Mouse (Mus musculus) left cerebral cortex, adult 11 months (tissue): ENCODE data around the gene Prrg4.
A peak's percentile ranks its signal among the peaks of the same experiment; 100 is the strongest.
"Not testable (repeated sequence)": the region's sequence is repeated elsewhere in the genome, so short reads cannot be mapped to it uniquely, and the experiment has no call there.

ENCODE experiments used
- DNase-seq: peaks from one replicate; pipeline ENCODE4 v3.0.0; 2022; ENCODE audit warnings: low spot score

The Prrg4 gene

DNA sequence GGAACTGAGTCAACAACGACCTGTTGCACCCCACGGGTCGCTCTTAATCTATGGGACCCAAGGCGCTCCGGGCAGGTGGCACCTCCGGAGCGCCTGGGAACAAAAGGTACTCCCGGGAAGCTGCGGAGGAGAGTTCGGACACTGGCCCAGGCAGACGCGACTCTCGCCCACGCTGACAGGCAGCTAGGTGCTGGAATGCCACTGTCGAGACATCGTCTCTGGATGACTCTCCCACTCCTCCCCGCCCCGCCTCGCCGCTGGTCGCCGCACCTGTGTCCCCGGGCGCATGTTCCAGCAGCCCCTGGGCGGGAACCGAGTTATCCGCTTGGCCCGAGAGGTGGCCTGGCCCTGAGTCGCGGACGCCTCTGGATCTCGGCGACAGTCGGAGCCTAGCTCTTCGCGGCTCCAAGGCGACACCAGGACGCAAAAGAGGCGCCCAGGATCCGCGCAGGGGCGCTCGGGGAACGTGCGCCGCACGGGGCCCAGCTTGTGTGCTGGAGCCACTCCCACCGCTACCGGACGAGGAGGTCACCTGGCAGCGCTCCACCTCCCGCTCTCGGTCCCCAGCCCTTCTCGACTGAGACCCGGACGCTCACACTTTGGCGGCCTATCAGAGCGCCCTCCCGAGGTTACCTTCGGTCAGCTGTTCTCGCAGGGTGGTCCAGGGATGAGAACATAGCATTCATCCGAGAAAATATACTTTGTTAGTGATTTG is at the start of gene Prrg4:
TSS of gene Prrg4 (minus strand) at position 601 of the 715 bp plus-strand sequence.
- DNase-seq: no peak

DNA sequence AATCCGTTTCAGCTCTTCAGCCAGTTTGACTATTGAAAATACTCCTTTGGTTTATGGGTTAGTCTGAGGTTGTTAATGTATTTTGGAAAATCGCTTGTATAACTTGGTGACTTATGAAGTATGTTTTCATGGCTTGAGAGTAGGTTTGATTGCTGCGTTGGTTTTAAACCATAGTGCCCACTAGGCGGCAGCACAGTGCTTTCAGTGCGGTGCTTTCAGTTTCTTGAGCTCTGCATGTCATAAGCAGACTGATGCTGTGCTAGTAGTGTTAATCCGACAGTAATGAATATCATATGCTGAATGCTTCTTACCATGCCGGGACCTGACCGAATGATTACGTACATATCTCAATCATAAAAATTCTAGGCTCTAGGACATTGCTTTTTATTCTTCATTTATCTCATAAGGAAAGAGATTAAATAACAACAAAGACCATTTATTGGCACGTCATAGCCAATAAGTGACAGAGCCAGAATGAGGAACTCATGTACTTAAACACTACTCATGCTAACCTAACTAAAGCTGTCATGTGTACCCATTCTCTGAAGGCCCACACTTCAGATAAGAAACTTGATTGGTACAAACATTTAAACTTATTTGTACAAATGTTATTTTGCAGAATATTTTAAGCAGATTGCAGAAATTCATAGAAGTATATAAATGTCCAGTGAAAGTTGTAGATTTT is 38.3 kb upstream of the Prrg4 start:
- peak; percentile 58 for DNase-seq

- DNase-seq: not testable (repeated sequence)
Observed at GRCm38 (mm10) chr2:104887331-104887730, 37.7 kb upstream of the Prrg4 start.

- DNase-seq: no peak
Observed at GRCm38 (mm10) chr2:104886109-104886508, 36.4 kb upstream of the Prrg4 start.

GRCm38 (mm10) chr2:104878794-104879193 is 29.1 kb upstream of the Prrg4 start:
- DNase-seq: no peak

- DNase-seq: no peak
Observed at GRCm38 (mm10) chr2:104869101-104869500, 19.4 kb upstream of the Prrg4 start.

DNA sequence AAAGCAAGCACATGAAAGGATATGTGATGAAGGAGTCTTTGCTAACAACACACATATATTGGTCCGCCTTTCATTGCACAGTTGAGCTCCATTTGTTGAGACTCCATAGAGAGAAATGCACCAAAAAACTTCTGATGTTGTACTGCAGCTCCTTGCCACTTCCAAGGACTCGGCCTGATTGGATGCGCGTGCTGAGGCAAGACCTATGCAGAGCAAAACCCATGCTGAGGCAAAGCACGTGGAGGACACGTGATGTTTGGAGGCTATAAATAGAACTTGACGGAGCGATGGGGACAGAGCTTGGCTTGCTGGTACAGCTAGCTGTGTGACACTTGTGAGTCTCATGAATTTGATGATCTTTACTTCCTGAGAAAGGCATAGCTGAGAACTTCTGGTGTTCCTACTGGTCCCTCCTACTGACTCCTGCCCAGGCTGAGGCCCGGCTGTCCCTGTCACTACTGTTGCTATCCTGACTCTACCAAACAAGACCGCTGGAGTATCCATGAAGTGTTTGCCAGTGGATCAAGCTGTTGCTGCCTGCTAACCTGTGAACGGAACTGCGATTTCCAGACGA is 17.7 kb upstream of the Prrg4 start, which contains the start of gene Ccdc73:
TSS of gene Ccdc73 (plus strand) at position 524 of the 574 bp plus-strand sequence.
- DNase-seq: no peak

- no peak for DNase-seq
Observed at GRCm38 (mm10) chr2:104864176-104864860, 14.6 kb upstream of the Prrg4 start.

DNA sequence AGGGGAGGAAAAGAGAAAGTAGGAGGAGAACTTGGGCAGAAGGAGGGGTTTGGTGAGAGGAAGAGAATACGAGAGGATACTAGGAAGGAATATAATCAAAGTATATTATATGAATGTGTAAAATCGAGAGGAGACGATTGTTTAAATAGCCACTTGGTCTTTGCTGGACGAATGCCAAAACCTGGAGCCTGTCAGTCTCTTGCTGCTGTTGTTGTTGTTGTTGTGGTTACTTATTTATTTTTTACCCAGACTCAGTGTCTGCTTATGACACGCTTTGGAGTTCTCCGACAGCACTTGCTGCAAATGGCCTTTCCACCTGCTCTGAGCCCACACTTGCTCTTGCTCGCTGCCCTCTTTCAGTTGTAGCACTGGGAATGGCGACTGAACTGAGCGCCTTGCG is 10.8 kb upstream of the Prrg4 start:
- no peak for DNase-seq

DNA sequence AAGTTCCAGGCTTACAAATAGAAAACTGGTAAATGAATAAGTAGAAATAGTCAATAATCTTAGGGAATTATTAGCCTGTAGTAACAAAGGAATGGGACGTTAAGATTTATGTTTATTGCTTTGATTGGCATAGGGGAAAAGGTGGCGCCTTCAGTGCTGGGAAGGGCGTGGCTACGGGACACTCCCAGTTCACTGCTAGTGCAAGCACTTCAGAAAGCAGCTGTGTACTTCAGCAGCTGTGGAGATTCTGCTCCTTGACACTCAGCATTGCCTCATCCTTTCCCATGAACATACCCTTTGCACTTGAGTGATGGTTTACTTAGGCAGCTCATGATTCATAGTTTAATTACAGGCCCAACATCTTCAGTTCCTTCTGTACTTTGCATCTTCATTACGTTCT is 9.4 kb upstream of the Prrg4 start:
- DNase-seq: no peak

- DNase-seq: not testable (repeated sequence)
Observed at GRCm38 (mm10) chr2:104858083-104858482, 8.4 kb upstream of the Prrg4 start.

DNA sequence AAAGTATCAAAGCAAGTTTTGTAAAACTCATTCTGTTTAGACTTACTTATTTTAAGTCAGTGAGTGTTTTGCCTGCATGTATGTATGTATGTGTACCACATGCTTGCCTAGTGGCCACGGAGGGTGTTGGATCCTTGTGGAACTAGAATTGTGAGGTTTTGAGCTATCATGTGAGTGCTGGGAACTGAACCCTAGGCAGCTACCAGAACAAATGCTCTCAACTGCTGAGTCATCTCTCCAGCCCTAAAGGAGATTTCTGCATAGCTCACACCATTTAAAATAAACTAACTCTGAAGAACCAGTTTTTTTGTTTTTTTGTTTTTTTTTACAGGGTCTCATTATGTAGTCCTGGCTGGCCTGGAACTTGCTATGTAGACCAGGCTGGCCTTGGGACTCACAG is 6.5 kb upstream of the Prrg4 start:
- no peak for DNase-seq

DNA sequence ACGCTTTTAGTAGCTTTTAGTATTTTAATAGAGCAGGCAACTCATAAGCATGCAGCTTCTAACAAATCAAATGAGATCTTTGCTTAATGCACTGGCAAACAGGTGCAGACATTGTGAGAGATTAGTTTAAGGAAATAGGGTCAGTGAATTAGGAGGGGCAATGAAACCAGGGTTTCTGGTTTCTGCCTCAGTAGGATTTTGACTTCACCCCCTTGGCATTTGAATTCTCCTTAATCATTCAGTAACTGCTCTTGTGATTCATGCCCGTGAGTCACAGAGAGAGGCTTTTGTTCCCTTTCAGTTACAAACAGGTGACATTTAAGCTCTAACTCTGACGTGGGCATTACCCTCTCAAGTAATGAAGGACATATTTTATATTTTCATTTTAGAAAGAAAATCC is 6.1 kb upstream of the Prrg4 start:
- DNase-seq: no peak

- DNase-seq: no peak
Observed at GRCm38 (mm10) chr2:104854836-104855235, 5.2 kb upstream of the Prrg4 start.

DNA sequence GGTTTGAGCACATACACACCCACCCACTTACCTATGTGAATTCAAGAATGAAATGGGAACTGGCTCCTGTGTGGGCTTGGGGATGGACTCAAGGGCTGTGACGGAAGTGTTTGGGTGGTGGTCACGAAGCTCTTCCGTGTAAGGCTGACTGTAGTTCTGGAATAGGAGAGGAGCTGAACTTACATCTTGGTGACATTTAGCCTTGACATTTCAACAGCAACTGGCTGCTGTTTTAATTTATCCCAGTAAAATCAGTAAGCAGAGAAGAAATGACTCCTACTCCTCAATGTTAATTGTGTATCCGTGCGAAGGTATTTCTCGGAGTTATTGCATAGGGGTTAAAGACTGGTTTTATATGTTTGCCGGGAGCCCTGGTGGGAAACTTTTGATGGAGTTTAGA is 2.9 kb upstream of the Prrg4 start:
- no peak for DNase-seq

DNA sequence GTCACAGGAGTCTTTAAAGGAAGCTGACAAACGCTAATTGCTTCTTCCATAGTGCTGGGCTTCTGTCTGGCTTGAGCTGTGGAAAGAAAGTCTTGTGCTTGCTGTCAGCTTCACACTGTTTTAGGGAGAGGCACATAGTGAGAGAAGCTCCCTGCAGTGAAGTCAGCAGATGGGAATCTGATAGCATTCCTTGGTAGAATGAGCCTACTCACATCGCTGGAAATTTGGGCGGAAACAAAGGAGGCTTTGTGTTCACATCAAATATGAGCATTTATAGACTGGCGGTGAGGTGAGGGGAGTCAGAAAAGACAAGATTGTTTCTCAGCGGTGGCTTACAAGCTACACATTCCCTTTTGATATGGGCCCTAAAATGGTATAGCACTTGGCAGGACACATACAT is 2.0 kb upstream of the Prrg4 start:
- no peak for DNase-seq

- no peak for DNase-seq
Observed at GRCm38 (mm10) chr2:104849991-104850359, 299 bp upstream of the Prrg4 start.

- no peak for DNase-seq
Observed at GRCm38 (mm10) chr2:104848235-104849161, 1.2 kb downstream of the Prrg4 start.

DNA sequence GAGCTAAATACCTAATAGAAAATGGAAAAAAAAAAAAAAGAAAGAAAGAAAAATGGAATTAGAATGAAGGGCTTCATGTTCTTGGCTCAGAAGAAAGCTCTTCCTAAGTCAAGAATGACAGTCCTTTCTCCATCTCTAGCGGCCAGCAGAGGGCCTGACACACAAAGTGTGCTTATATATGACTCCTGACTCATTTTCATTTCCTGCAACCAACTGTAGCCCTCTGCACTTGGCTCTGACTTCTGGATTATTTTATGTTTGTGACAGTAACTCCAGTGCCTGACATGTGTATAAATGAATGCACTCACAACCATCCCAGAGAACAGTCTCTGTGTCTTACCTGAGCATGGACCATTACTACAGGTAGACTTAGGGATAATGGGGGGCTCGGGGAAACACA is 2.0 kb downstream of the Prrg4 start:
- DNase-seq: no peak

DNA sequence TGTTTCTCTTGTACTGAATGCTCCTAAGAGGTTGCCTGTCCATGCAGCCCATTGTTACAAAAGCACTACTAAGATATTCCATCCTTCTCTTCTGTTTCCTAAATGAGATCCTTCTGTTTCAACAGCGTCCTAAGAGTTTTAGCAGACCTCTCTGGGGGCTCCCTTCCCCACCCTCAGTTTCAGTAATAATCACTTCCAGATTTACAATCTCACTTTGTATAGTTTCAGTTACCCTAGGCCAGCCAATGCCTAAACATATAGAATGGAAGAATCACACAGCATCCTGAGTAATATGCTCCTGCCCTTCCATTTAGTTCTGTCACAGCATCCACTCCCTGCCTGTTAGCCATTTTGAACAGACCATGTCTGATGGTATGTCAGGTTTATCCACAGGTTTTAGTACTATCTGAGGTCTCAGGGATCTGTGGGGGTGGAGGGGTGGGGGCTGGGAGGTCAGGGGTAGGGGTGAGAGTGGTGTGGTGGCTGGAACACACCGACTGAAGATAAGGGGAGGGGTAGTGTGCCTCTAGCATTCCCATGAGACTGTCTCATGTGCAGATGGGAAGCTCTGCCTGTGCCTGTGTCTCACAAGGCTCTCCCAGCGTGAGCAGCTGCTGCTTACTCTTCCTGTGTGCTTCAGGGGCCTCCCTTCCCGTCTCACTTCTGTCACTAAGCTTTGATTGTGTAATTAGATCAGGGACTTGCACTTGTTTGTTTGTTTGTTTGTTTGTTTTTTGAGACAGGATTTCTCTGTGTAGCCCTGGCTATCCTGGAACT is 2.9 kb downstream of the Prrg4 start:
- no peak for DNase-seq

DNA sequence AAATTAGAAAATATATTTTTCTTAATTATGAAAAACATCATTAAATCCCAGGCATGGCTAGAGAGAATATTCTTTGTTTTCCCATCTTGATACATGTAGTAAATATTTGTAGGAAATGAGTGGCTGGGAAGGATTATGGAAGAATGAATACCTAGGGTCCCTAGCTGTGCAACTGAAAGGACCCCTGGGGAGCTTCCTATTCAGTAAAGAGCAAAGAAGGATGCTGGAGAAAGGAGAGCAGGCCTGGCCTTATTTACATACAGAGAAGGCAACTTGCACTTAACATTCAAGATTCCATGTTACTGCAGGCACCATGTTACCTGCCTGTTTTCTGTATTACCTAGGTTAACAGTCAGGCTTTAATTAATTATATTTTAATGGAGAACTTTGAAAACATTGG is 7.1 kb downstream of the Prrg4 start:
- no peak for DNase-seq
